In the genomic region with DNA sequence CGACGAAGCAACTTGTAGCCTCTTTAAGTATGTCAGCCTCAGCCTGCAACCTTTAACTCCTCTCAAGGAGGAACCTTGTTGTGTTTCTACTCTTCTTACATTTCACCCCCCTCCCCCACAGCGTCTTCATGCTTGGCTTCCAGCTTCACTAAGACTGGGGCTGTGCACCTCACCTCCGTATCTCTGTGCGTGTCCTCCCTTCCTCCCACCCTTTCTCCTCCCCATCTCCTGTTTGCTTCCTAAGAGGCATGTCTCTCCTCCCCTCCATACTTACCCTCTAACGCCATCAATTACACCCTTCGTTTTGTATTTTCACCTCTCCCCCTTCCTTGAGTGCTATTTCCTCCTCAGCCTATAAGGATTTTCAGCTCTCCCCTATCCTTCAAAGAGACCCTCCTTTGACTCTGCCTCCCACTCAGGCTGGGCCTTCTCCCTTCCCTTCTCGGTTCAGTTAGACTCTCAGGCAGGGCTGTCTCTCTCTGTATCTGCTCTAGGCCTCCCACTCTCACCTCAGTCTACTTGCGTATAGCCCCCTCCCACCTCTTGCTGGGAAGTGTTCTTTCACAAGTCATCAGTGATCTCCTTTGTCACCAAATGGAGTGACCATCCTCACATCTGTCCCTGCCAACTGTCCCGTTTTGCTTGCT, we compare ENCODE assay signal across 23 mouse cellular contexts.
"Had no signal": no experiment of that assay in that cellular context is flagged by ENCODE, and none has a peak within 500 bp of the region (broad histone marks: within the 10 kb centered on the region; RNA-seq: fewer than 3 reads in every experiment).

No protein-coding gene starts in this region.

- H3K4me3 ChIP-seq: heart, adult 2 months; heart, embryonic 13.5 days; heart, embryonic 15.5 days; hindbrain, embryonic 13.5 days; hindbrain, embryonic 15.5 days; limb, embryonic 13.5 days; limb, embryonic 15.5 days; liver, embryonic 12.5 days had no signal

- H3K4me1 ChIP-seq: hindbrain, embryonic 15.5 days; liver, embryonic 12.5 days had no signal

- H3K27ac ChIP-seq: heart, adult 2 months; heart, embryonic 13.5 days; heart, embryonic 15.5 days; hindbrain, embryonic 13.5 days; hindbrain, embryonic 15.5 days; hindbrain, postnatal 0 days; limb, embryonic 13.5 days; limb, embryonic 15.5 days; liver, embryonic 12.5 days; liver, embryonic 14.5 days had no signal

- H3K36me3 ChIP-seq: heart, embryonic 13.5 days; heart, embryonic 15.5 days; hindbrain, embryonic 13.5 days; hindbrain, embryonic 15.5 days; limb, embryonic 13.5 days; limb, embryonic 15.5 days; liver, embryonic 12.5 days had no signal

- DNase-seq: forebrain, postnatal 0 days; gastrocnemius, postnatal 14 days; gastrocnemius, postnatal 36 days; heart, adult 11 months; heart, adult 2 months; heart, postnatal 14 days; heart, postnatal 36 days; kidney, adult 18-20 months; kidney, postnatal 14 days; layer of hippocampus, adult 9-11 months; layer of hippocampus, postnatal 36 days; left cerebral cortex, postnatal 4 days had no signal

- ATAC-seq: forebrain, postnatal 0 days; hindbrain, postnatal 0 days; intestine, embryonic 16.5 days; liver, embryonic 12.5 days had no signal

- H3K9ac ChIP-seq: forebrain, postnatal 0 days; heart, embryonic 13.5 days; heart, embryonic 15.5 days; hindbrain, embryonic 13.5 days; hindbrain, embryonic 15.5 days; limb, embryonic 13.5 days; limb, embryonic 15.5 days; liver, embryonic 12.5 days; liver, embryonic 14.5 days had no signal

- H3K9me3 ChIP-seq: heart, embryonic 13.5 days; heart, embryonic 15.5 days; hindbrain, embryonic 13.5 days; hindbrain, embryonic 15.5 days; limb, embryonic 13.5 days; limb, embryonic 15.5 days; liver, embryonic 12.5 days had no signal

- H3K4me2 ChIP-seq: heart, embryonic 11.5 days; heart, embryonic 13.5 days; heart, embryonic 15.5 days; hindbrain, embryonic 13.5 days; hindbrain, embryonic 15.5 days; limb, embryonic 13.5 days; limb, embryonic 15.5 days; liver, embryonic 12.5 days had no signal
